Comparison of ENCODE assay signal across 8 mouse cellular contexts in genomic region chr4:45084895-45085290, GRCm38 (mm10). TPM values are rescaled to one million over a fixed set of nuclear protein-coding genes. Genes with fewer than 3 reads are reported as not detected.
A peak's percentile ranks its signal among the peaks of the same experiment; 100 is the strongest.
DNase-seq lines count a peak whose midpoint lies in the region; ATAC-seq and TF ChIP-seq lines count a peak whose summit lies in the region.

No protein-coding gene starts in this region.

- H3K4me3 ChIP-seq in left cerebral cortex, adult 2 months: peak overlapping the region; percentile 99
- peak overlapping the region; percentile 70 for H3K4me3 ChIP-seq in cortical plate, adult 2 months (ENCODE audit: insufficient read depth, low read length)
- peak overlapping the region; percentile 96 for H3K4me3 ChIP-seq in hindbrain, postnatal 0 days (ENCODE audit: low read length)
- H3K4me3 ChIP-seq in myocyte: peak overlapping the region; percentile 43

- no peaks in the 10 kb centered on the region for H3K27me3 ChIP-seq in hindbrain, postnatal 0 days (ENCODE audit: insufficient read depth, low read length)
- H3K27me3 ChIP-seq in myocyte (ENCODE audit: control insufficient read depth, insufficient read depth, insufficient read length): no peaks in the 10 kb centered on the region

- 48% methylated on average over 8 of the region's 8 CpGs for WGBS in hindbrain, postnatal 0 days

- peaks cover 11% of the 10 kb centered on the region for H3K79me2 ChIP-seq in myocyte (ENCODE audit: control insufficient read depth, insufficient read depth)

- DNase-seq in left cerebral cortex, adult 2 months (ENCODE audit: extremely low spot score in 1 of 2, low spot score in 2 of 2): no peak
- no peak for DNase-seq in left cerebral cortex, adult 8-10 months (ENCODE audit: low spot score in 2 of 2)
- no peak for DNase-seq in hindbrain, postnatal 0 days (ENCODE audit: low spot score)
- DNase-seq in cerebellum, adult 8-10 months: no peak

- peaks cover 3% of the 10 kb centered on the region; the same call in 1 of the 2 replicates for H3K4me1 ChIP-seq in cortical plate, adult 2 months (ENCODE audit: control insufficient read depth, insufficient read depth, low read length)
- peaks cover 9% of the 10 kb centered on the region; the same call in 1 of the 2 replicates for H3K4me1 ChIP-seq in hindbrain, postnatal 0 days (ENCODE audit: insufficient read depth, low read length)

- no peaks in the 10 kb centered on the region for H3K9me3 ChIP-seq in hindbrain, postnatal 0 days (ENCODE audit: low read length)

- H3K27ac ChIP-seq in left cerebral cortex, adult 2 months: peak overlapping the region; percentile 38; the same call in 1 of the 2 replicates
- H3K27ac ChIP-seq in cortical plate, adult 2 months (ENCODE audit: insufficient read depth, low read length): no peak overlapping the region
- peak overlapping the region; percentile 91 for H3K27ac ChIP-seq in hindbrain, postnatal 0 days

- no peak for TF ChIP-seq POLR2A in cortical plate, adult 2 months (IDR thresholded peaks at IDR 0.05; ENCODE audit: extremely low read depth, insufficient read depth, low read length)
- TF ChIP-seq POLR2A in myocyte (IDR thresholded peaks at IDR 0.05; ENCODE audit: insufficient read length, low read depth): no peak

- peak overlapping the region; percentile 61 for H3ac ChIP-seq in myocyte (ENCODE audit: control insufficient read depth, insufficient read length)

- peak overlapping the region; percentile 73 for H3K4me2 ChIP-seq in hindbrain, postnatal 0 days (ENCODE audit: low read depth, low read length)
- H3K4me2 ChIP-seq in myocyte (ENCODE audit: low read depth): peak overlapping the region; percentile 88

- H3K36me3 ChIP-seq in hindbrain, postnatal 0 days (ENCODE audit: insufficient read depth, low read length): no peaks in the 10 kb centered on the region
- no peaks in the 10 kb centered on the region for H3K36me3 ChIP-seq in myocyte (ENCODE audit: control insufficient read depth, insufficient read depth)

- no peak; the same call in 1 of the 2 replicates for TF ChIP-seq CTCF in left cerebral cortex, adult 2 months (IDR thresholded peaks at IDR 0.05)
- no peak for TF ChIP-seq CTCF in cortical plate, adult 2 months (IDR thresholded peaks at IDR 0.05; ENCODE audit: extremely low read depth, insufficient read depth, low read length)
- TF ChIP-seq CTCF in hindbrain, postnatal 0 days (IDR thresholded peaks at IDR 0.05; ENCODE audit: low read depth): no peak; the same call in 1 of the 2 replicates

- H3K9ac ChIP-seq in hindbrain, postnatal 0 days (replicated peaks; ENCODE audit: low read length): peak overlapping the region; percentile 96

- intact Hi-C loops in left cerebral cortex, adult 2 months (cut with DNase I): no loop called here

- no peak; the same call in 1 of the 2 replicates for ATAC-seq in hindbrain, postnatal 0 days
- ATAC-seq in inflammation-experienced regulatory T-cells, adult 6 months: no peak
- no peak for ATAC-seq in monocyte, adult 5-6 weeks (replicated peaks; ENCODE audit: insufficient number of reproducible peaks, low FRiP score, low TSS enrichment, poor library complexity, severe bottlenecking)

TF ChIP-seq in myocyte, 11 proteins besides CTCF, POLR2A, EP300 and RAD21:
- TF ChIP-seq MAX (IDR thresholded peaks at IDR 0.05; ENCODE audit: low read depth) (no peak), USF1 (IDR thresholded peaks at IDR 0.05; ENCODE audit: low read depth) (no peak), E2F4 (IDR thresholded peaks at IDR 0.05; ENCODE audit: insufficient read depth) (no peak), TCF12 (IDR thresholded peaks at IDR 0.05; ENCODE audit: insufficient read depth, poor library complexity, severe bottlenecking) (no peak), CEBPB (IDR thresholded peaks at IDR 0.05; ENCODE audit: insufficient read depth, poor library complexity, severe bottlenecking) (no peak), TCF3 (IDR thresholded peaks at IDR 0.05; ENCODE audit: insufficient read length, low read depth) (no peak), MYOG (IDR thresholded peaks at IDR 0.05; ENCODE audit: control insufficient read depth in 1 of 3, insufficient read depth in 1 of 3, insufficient read length in 2 of 3, low read depth in 2 of 3) (no peak), POLR2AphosphoS2 (IDR thresholded peaks at IDR 0.05; ENCODE audit: insufficient read length, low read depth) (no peak), REST (IDR thresholded peaks at IDR 0.05; ENCODE audit: insufficient read depth, insufficient read length) (no peak), SRF (IDR thresholded peaks at IDR 0.05; ENCODE audit: control insufficient read depth, insufficient read length, low read depth) (no peak), MYOD1 (IDR thresholded peaks at IDR 0.05; ENCODE audit: control insufficient read depth in 1 of 3, insufficient read length in 2 of 3, low read depth in 2 of 3) (no peak)

RNA-seq across cellular contexts. Expression of gene Fbxo10, which starts 0.5 kb away (rescaled TPM):
- 10 to 100 TPM; 33.1 to 34.8 TPM for total RNA-seq in left cerebral cortex, adult 2 months (2021)
- total RNA-seq in left cerebral cortex, adult 8-10 months (2022): 10 to 100 TPM; 30.5 to 33.5 (median 31.9) TPM
- 27.3 and 28.1 TPM in 2 replicates for polyA plus RNA-seq in cortical plate, adult 2 months (2012; rRNA removed)
- 25.7 and 28.6 TPM in 2 replicates for total RNA-seq in hindbrain, postnatal 0 days (2014; rRNA removed)
- 11.4 and 12.5 TPM in 2 replicates for polyA plus RNA-seq in hindbrain, postnatal 0 days (2015; fragmentation: Nextera tagmentation; extraction: Ambion mirVana)
- polyA plus RNA-seq in myocyte (2012; fragmentation: generic; extraction: Trizol): 7.8 TPM
- polyA plus RNA-seq in inflammation-experienced regulatory T-cells, adult 6 months (2017; shearing (Covaris generic)): 1 to 10 TPM in 1 of 3 experiments, under 1 TPM in 2; 0.24 to 1.3 (median 0.80) TPM
- 0.10 to 8.7 TPM (median 4.6 TPM) in 3 replicates for total RNA-seq in monocyte, adult 5-6 weeks (2017)

RNA-seq across cellular contexts. Expression of gene Tomm5, which starts 23.0 kb away (rescaled TPM):
- 10 to 100 TPM; 64.9 to 72.4 TPM for total RNA-seq in left cerebral cortex, adult 2 months (2021)
- 10 to 100 TPM; 51.0 to 66.8 (median 61.3) TPM for total RNA-seq in left cerebral cortex, adult 8-10 months (2022)
- polyA plus RNA-seq in cortical plate, adult 2 months (2012; rRNA removed): 126 and 132 TPM in 2 replicates
- 106 and 267 TPM in 2 replicates for total RNA-seq in hindbrain, postnatal 0 days (2014; rRNA removed)
- 218 and 219 TPM in 2 replicates for polyA plus RNA-seq in hindbrain, postnatal 0 days (2015; fragmentation: Nextera tagmentation; extraction: Ambion mirVana)
- 311 TPM for polyA plus RNA-seq in myocyte (2012; fragmentation: generic; extraction: Trizol)
- polyA plus RNA-seq in inflammation-experienced regulatory T-cells, adult 6 months (2017; shearing (Covaris generic)): 100 to 1,000 TPM; 121 to 173 (median 149) TPM
- total RNA-seq in monocyte, adult 5-6 weeks (2017): 79.9 to 122 TPM (median 98.7 TPM) in 3 replicates

Comparison
In these comparisons a context has a peak if more than half of its experiments do, and no peak if none do; other contexts are left out.
1. H3K4me3 ChIP-seq: peak in every context shown above with its lines; median percentile 99 in left cerebral cortex, adult 2 months; 96 in hindbrain, postnatal 0 days; 70 in cortical plate, adult 2 months; 43 in myocyte.